Mouse (Mus musculus) heart, adult 2 months (tissue): ENCODE data around the gene Gtf2h1.

Source experiments
- CTCF ChIP-seq: fragments of 200-600 bp; IDR thresholded peaks from 2 replicates; pipeline ENCODE4 v1.8.1; 2022; ENCODE audit warnings: antibody characterized with exemption, mild to moderate bottlenecking, moderate library complexity
- EP300 ChIP-seq: fragments of 200-500 bp; IDR thresholded peaks from 2 replicates; pipeline ENCODE4 v1.6.1; 2011; ENCODE audit warnings: low read depth, low read length, control low read depth; ENCODE audit not compliant: insufficient read depth
- POLR2A ChIP-seq: fragments of 200-500 bp; IDR thresholded peaks from 2 replicates; pipeline ENCODE4 v1.6.1; 2011; ENCODE audit warnings: mild to moderate bottlenecking, low read depth, low read length, control low read depth; ENCODE audit not compliant: insufficient read depth

DNA sequence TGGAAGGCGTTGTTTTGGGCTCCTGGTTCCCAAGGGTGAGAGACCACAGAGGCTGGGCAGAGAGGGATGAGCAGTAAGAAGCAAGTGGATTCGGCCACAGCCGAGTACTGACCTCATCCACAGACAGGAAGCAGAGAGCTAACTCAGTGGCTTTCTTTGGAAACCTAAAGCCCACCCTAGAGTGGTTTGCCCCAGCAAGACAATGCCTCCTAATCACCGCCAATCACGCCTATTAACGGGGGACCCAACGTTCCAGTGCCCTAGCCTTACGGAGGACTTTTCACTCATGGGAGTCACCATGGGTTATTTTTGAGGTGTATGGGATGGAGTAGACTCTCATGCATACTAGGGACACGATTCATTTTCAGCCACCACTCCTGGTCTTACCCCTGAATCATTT, 57.5 kb downstream of the Gtf2h1 start:
- TF ChIP-seq CTCF = no peak
- no peak for TF ChIP-seq POLR2A
- TF ChIP-seq EP300 = no peak
